Mouse (Mus musculus) C2C12 (cell line): Measurements from ENCODE around the gene Gm3233. TPM values are rescaled to one million over a fixed set of nuclear protein-coding genes. Genes with fewer than 3 reads are reported as not detected.
"Not testable (repeated sequence)": the region's sequence is repeated elsewhere in the genome, so short reads cannot be mapped to it uniquely, and the experiment has no call there.

Source experiments
- H3K27me3 ChIP-seq: one replicate; pipeline ENCODE4 v1.6.1; 2011; ENCODE audit not compliant: control insufficient read depth, insufficient read depth, insufficient read length
- H3K36me3 ChIP-seq: one replicate; pipeline ENCODE4 v1.6.1; 2011; ENCODE audit not compliant: control insufficient read depth, insufficient read depth
- H3K4me3 ChIP-seq: one replicate; pipeline ENCODE4 v1.5.1; 2011; ENCODE audit warnings: mild to moderate bottlenecking, control low read depth; ENCODE audit not compliant: poor library complexity, insufficient read depth, severe bottlenecking
- H3K79me2 ChIP-seq: one replicate; pipeline ENCODE4 v1.6.1; 2011; ENCODE audit not compliant: control insufficient read depth, insufficient read depth
- H3K79me3 ChIP-seq: one replicate; pipeline ENCODE4 v1.6.1; 2011; ENCODE audit warnings: low read depth, control low read depth
- H3ac ChIP-seq: one replicate; pipeline ENCODE3; 2011; ENCODE audit warnings: low read depth; ENCODE audit not compliant: control insufficient read depth, insufficient read length
- CEBPB ChIP-seq: IDR thresholded peaks from one replicate; pipeline ENCODE4 v1.6.1; 2011; ENCODE audit warnings: low read depth, mild to moderate bottlenecking, control low read depth, moderate library complexity
- CTCF ChIP-seq: IDR thresholded peaks from one replicate; pipeline ENCODE4 v1.5.1; 2011; ENCODE audit not compliant: control insufficient read depth, insufficient read depth, insufficient read length
- FOSL1 ChIP-seq: IDR thresholded peaks from one replicate; pipeline ENCODE4 v1.8.0; 2011; ENCODE audit warnings: mild to moderate bottlenecking, low read length; ENCODE audit not compliant: poor library complexity, insufficient read depth, severe bottlenecking
- MAX ChIP-seq: IDR thresholded peaks from one replicate; pipeline ENCODE4 v1.6.1; 2011; ENCODE audit warnings: mild to moderate bottlenecking, control low read depth
- MYOD1 ChIP-seq: IDR thresholded peaks from one replicate; pipeline ENCODE4 v1.6.1; 2011; ENCODE audit warnings: low read depth; ENCODE audit not compliant: control insufficient read depth, insufficient read length
- MYOG ChIP-seq: IDR thresholded peaks from one replicate; pipeline ENCODE4 v1.6.1; 2011; ENCODE audit not compliant: control insufficient read depth, insufficient read length; ENCODE audit errors: extremely low read depth
- USF1 ChIP-seq: IDR thresholded peaks from one replicate; pipeline ENCODE4 v1.6.1; 2011; ENCODE audit warnings: low read depth, mild to moderate bottlenecking, control low read depth, moderate library complexity
- polyA plus RNA-seq: library from polyadenylated mRNA; unstranded; fragments of >200 nt; fragmentation: generic; extraction: Trizol; gene quantifications from one replicate; pipeline ENCODE4 v1.2.1, GENCODE M21; 2012; ENCODE audit warnings: missing spikeins

Gm3233 gene
- polyA plus RNA-seq, 1 experiment, result not detected

DNA sequence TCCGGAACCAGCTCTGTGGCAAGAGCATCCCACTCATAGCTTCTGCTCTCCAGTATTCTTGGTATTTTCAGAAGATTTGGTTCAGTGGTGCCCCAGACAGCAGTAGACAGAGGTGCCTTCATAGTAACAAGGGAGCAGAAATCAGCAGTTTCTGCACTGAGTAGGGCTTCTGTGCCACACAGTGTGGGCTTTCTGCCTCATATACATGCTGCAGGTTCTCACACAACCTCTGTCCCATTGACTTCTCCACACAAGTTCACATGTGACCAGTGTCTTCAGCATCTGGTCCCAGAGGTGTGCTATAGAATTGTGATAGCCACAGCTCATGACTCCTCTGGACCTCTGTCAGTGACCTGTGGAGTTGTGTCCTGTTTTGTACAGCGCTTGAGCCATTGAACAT is 29.1 kb upstream of the Gm3233 start:
- Histone ChIP-seq H3K4me3 (no peak overlapping the region), H3K79me3 (no peaks in the 10 kb centered on the region)
- TF ChIP-seq CEBPB (no peak), MAX (no peak), MYOG (no peak), MYOD1 (no peak), FOSL1 (no peak), CTCF (no peak), USF1 (no peak)

GRCm38 (mm10) chr10:77787876-77788275 is 28.4 kb upstream of the Gm3233 start, which contains the start of gene Gm7137:
Gene Gm7137, minus strand, starts transcription at chr10:77788200.
- not testable (repeated sequence) for H3K27me3 ChIP-seq, H3ac ChIP-seq, H3K79me3 ChIP-seq, H3K4me3 ChIP-seq, H3K79me2 ChIP-seq, H3K36me3 ChIP-seq

More for the DNA sequence above, 29.1 kb upstream of the Gm3233 start:
- Histone ChIP-seq H3K27me3 (peaks cover 3% of the 10 kb centered on the region), H3K79me2 (no peaks in the 10 kb centered on the region), H3K36me3 (no peaks in the 10 kb centered on the region), H3ac (no peak overlapping the region)

DNA sequence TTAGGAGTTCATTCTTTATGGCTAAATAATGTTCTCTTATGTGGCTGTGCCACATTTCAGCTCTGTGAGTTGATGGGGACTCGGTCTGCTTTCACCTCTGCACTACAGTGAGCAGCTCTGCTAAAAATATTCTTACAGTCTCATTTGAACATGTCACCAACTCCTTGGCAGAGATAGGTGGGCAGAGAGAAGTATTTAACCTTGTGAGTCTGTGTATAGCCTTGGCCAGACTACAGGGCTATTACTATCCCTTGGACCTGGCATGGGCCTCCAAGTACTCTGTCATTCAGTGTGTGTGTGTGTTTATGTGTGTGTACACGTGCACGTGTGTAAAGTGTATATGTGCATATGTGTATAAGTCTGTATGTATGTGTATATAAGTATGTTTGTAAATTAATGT is 23.9 kb upstream of the Gm3233 start:
- not testable (repeated sequence) for H3K79me3 ChIP-seq, H3ac ChIP-seq, H3K4me3 ChIP-seq, H3K27me3 ChIP-seq, H3K36me3 ChIP-seq, H3K79me2 ChIP-seq

DNA sequence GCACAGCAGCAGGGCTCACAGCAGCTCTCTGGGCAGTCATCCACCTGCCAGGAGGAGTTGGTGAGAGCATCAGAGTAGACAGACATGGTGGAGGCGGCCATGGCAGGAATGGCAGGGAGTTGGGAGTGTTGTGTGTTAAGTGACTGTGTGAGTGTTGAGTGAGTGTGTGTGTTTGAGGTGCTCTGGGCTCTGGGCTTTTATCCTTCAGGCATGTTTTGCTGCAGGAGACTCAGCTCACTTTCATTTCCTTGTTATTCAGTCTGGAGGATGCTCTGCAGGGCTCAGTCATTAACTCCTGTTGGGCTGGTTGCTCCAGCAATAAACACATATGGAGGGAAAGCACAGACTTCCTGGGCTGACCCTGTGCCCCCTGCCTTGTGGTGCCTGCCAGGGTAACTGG is 23.0 kb upstream of the Gm3233 start, which contains the start of gene Gm3250:
TSS of gene Gm3250 (minus strand) at position 101 of the 400 bp plus-strand sequence.
- H3K79me3 ChIP-seq, H3K36me3 ChIP-seq, H3K27me3 ChIP-seq, H3K4me3 ChIP-seq, H3ac ChIP-seq, H3K79me2 ChIP-seq: not testable (repeated sequence)

GRCm38 (mm10) chr10:77776844-77777243 is 17.4 kb upstream of the Gm3233 start, which contains the start of gene Gm7138:
Gene Gm7138, minus strand, starts transcription at chr10:77776944.
- H3K36me3 ChIP-seq, H3K79me3 ChIP-seq, H3K79me2 ChIP-seq, H3K27me3 ChIP-seq, H3ac ChIP-seq, H3K4me3 ChIP-seq: not testable (repeated sequence)

GRCm38 (mm10) chr10:77772142-77772541 is 12.7 kb upstream of the Gm3233 start:
- H3K79me3 ChIP-seq, H3K4me3 ChIP-seq, H3K27me3 ChIP-seq, H3ac ChIP-seq, H3K79me2 ChIP-seq, H3K36me3 ChIP-seq: not testable (repeated sequence)

DNA sequence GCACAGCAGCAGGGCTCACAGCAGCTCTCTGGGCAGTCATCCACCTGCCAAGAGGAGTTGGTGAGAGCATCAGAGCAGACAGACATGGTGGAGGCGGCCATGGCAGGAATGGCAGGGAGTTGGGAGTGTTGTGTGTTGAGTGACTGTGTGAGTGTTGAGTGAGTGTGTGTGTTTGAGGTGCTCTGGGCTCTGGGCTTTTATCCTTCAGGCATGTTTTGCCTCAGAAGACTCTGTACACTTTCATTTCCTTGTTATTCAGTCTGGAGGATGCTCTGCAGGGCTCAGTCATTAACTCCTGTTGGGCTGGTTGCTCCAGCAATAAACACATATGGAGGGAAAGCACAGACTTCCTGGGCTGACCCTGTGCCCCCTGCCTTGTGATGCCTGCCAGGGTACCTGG is 11.7 kb upstream of the Gm3233 start, which contains the start of gene Gm3238:
TSS of gene Gm3238 (minus strand) at position 101 of the 400 bp plus-strand sequence.
- not testable (repeated sequence) for H3ac ChIP-seq, H3K36me3 ChIP-seq

DNA sequence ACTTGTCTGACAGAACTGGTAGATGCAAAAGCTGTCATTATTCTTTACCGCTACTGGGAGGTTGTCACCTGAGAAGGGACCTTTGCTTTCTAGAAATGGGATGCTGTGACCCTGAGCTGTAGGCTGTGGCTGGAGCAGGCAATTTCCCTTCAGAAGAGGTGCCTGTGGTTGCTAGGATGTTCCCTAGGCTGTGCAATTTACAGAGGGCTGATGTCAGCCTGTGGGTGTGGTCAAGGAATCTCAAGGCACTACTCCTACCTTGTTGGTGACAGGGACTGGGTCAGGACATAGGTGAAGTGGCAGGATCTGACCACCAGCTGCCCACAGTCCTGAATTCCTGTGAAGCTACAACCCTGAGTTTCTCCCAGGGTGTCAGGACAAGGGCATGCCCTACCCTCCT is 10.2 kb upstream of the Gm3233 start:
- Histone ChIP-seq H3K4me3 (no peak overlapping the region), H3ac (no peak overlapping the region), H3K79me2 (no peaks in the 10 kb centered on the region), H3K27me3 (no peaks in the 10 kb centered on the region), H3K36me3 (no peaks in the 10 kb centered on the region), H3K79me3 (no peaks in the 10 kb centered on the region)
- TF ChIP-seq USF1, result no peak
- TF ChIP-seq MYOD1, result no peak
- no peak for TF ChIP-seq CTCF
- TF ChIP-seq FOSL1, result no peak
- TF ChIP-seq MYOG, result no peak
- TF ChIP-seq CEBPB, result no peak
- TF ChIP-seq MAX, result no peak

More for the DNA sequence above, 11.7 kb upstream of the Gm3233 start, which contains the start of gene Gm3238:
- H3K79me3 ChIP-seq, H3K27me3 ChIP-seq, H3K4me3 ChIP-seq, H3K79me2 ChIP-seq: not testable (repeated sequence)
